Mouse (Mus musculus) testis, adult 2 months (tissue): Measurements from ENCODE around the gene Efnb3. TPM values are rescaled to one million over a fixed set of nuclear protein-coding genes. Genes with fewer than 3 reads are reported as not detected.
"Not testable (repeated sequence)": the region's sequence is repeated elsewhere in the genome, so short reads cannot be mapped to it uniquely, and the experiment has no call there.

ENCODE experiments used
- H3K27ac ChIP-seq: fragments of 200-500 bp; 2 replicates; pipeline ENCODE4 v1.5.1; 2012; ENCODE audit warnings: low read depth, low read length; ENCODE audit not compliant: control insufficient read depth, insufficient read depth
- H3K27me3 ChIP-seq: fragments of 200-500 bp; 2 replicates; pipeline ENCODE4 v1.6.1; 2012; ENCODE audit warnings: mild to moderate bottlenecking, low read length, moderate library complexity; ENCODE audit not compliant: control insufficient read depth, insufficient read depth
- H3K36me3 ChIP-seq: fragments of 200-500 bp; 2 replicates; pipeline ENCODE4 v1.6.1; 2012; ENCODE audit warnings: mild to moderate bottlenecking, low read length; ENCODE audit not compliant: control insufficient read depth, insufficient read depth
- H3K4me1 ChIP-seq: fragments of 200-500 bp; 2 replicates; pipeline ENCODE4 v1.6.1; 2012; ENCODE audit warnings: low read length; ENCODE audit not compliant: control insufficient read depth, insufficient read depth
- H3K4me3 ChIP-seq: fragments of 200-500 bp; 2 replicates; pipeline ENCODE4 v1.5.1; 2012; ENCODE audit warnings: low read depth, mild to moderate bottlenecking, low read length, moderate library complexity, mixed read lengths; ENCODE audit not compliant: control insufficient read depth
- CTCF ChIP-seq: fragments of 200-500 bp; IDR thresholded peaks from 2 replicates; pipeline ENCODE4 v1.5.1; 2012; ENCODE audit warnings: low read depth, mild to moderate bottlenecking, inconsistent platforms, low read length, moderate library complexity; ENCODE audit not compliant: control insufficient read depth, insufficient read depth, insufficient replicate concordance
- POLR2A ChIP-seq: fragments of 200-500 bp; IDR thresholded peaks from 2 replicates; pipeline ENCODE4 v1.6.1; 2012; ENCODE audit warnings: low read depth, mild to moderate bottlenecking, inconsistent platforms, low read length, moderate library complexity; ENCODE audit not compliant: control insufficient read depth
- polyA plus RNA-seq: library from polyadenylated mRNA; depleted of rRNA; stranded (reverse); fragments of >200 nt; gene quantifications from 2 replicates; pipeline ENCODE4 v1.2.3, GENCODE M21; 2012

Efnb3 gene
- polyA plus RNA-seq, 1 experiment, result 3.3 TPM

DNA sequence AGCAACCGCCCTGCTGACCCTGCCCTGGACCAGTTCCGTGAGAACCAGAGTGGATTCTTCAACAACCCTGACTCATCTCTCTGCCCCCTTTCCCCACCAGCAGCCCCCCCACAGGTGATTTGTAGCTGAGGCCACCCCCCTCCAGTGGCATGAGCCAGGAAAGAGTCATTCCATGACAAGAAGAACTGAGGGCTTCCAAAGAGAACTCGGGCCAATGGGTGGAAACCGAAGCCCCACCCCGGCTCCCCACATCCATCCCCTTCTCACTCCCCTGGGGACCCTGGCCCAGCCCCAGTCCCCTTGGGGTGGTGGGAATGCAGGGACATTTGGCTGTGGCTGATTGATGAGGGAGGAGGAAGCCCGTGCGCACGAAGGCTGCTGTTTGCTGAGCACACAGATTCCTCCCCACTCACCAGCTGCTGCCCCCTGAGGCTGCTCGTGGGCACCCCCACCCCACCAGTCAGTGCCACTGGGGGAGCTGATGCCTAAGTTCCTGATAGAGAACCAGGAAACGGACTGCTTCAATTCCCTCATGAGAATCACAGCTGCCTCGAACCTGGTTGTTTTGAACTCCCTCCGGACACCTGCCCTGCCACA, 10.8 kb downstream of the Efnb3 start, which contains the start of gene Dnah2:
TSS of gene Dnah2 (minus strand) at position 51 of the 597 bp plus-strand sequence.
- peaks cover 33% of the 10 kb centered on the region for H3K4me1 ChIP-seq
- H3K36me3 ChIP-seq, result no peaks in the 10 kb centered on the region
- TF ChIP-seq CTCF, result no peak
- no peak for TF ChIP-seq POLR2A
- H3K27ac ChIP-seq, result no peak within 1 kb of the TSS
- no peak within 1 kb of the TSS for H3K4me3 ChIP-seq
- H3K27me3 ChIP-seq, result no peaks in the 10 kb centered on the region

DNA sequence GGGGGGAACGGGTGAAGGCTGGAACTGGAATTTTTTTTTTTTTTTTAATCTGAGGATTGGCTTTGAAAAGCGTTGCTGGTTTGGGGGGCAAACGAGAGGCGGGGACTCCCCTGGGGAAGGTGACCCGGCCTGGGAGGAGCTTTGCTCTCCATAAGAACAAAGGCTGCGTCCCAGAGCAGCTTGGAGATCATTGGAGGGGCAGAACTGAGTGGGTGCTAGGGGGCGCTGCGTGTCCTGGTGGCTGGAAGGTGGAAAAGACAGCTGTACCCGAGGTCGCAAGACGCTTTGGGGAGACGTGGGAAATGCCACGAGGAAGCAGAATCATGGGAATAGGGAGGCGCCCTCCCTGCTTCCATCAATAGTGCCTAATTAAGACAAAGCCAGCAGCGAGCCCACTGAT, 12.9 kb downstream of the Efnb3 start:
- no peak overlapping the region for H3K27ac ChIP-seq
- peaks cover 19% of the 10 kb centered on the region for H3K4me1 ChIP-seq
- H3K27me3 ChIP-seq, result no peaks in the 10 kb centered on the region
- peak overlapping the region; percentile 33 for H3K4me3 ChIP-seq
- peaks cover 1% of the 10 kb centered on the region; the same call in 1 of the 2 replicates for H3K36me3 ChIP-seq
- TF ChIP-seq CTCF (peak; percentile 23; the same call in 1 of the 2 replicates), POLR2A (no peak)

DNA sequence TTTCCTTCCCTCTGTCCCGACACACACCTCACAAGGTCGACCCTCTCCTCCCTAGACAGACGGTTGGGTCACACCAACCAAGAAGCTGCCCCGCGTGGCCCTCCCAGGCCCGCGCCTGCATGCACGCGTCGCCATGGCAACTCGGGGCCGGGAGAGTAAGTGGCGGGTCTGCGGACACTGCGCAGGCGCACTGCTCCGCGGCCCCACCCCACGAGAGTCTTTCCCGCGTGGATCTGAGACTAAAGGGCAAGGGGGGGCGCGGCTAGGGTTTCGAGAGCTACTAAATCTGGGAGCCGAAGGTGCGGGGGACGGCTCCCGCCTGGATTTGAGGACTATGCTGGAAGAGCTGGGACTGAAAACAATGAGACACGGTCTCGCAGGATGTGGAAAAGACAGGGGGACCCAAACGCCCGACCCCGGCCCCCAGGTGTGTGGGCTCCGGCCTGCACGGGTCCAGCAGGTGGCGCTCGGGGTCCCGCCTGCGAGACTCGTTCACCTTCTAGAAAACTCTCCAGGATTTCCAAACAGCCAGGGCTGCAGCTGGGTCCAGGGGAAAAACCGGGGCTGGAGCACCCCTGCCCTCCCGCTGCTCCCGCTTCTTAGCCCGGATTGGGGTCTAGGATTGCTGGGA, 13.5 kb downstream of the Efnb3 start:
- peak overlapping the region; percentile 33 for H3K27ac ChIP-seq
- H3K4me3 ChIP-seq, result peak overlapping the region; percentile 66
- peaks cover 18% of the 10 kb centered on the region for H3K4me1 ChIP-seq
- H3K36me3 ChIP-seq, result peaks cover 1% of the 10 kb centered on the region; the same call in 1 of the 2 replicates
- TF ChIP-seq CTCF (peak; percentile 11; the same call in 1 of the 2 replicates), POLR2A (peak; percentile 72; the same call in 1 of the 2 replicates)
- no peaks in the 10 kb centered on the region for H3K27me3 ChIP-seq

DNA sequence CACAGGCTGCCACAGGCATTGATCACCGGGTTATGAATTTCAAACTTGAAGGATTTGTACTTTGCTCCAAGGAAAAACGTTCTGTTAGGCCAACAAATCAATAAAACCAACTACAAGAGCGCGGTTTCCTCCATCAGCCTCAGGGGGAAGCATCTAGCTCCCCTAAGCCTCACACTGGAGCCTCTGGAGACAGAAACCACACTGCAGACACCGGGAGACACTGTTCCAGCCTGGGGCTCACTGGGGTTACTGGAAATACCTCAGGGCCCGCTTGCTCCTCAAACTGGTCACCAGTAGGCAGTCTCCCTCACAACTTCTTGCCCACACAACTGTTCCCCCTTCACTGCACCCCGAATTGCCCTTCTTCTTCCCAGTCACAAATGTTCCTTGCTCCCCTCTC, 14.0 kb downstream of the Efnb3 start:
- Histone ChIP-seq H3K4me3 (peak overlapping the region; percentile 66), H3K27me3 (no peaks in the 10 kb centered on the region), H3K4me1 (peaks cover 18% of the 10 kb centered on the region), H3K27ac (peak overlapping the region; percentile 33), H3K36me3 (peaks cover 1% of the 10 kb centered on the region; the same call in 1 of the 2 replicates)
- TF ChIP-seq CTCF (no peak), POLR2A (no peak)

DNA sequence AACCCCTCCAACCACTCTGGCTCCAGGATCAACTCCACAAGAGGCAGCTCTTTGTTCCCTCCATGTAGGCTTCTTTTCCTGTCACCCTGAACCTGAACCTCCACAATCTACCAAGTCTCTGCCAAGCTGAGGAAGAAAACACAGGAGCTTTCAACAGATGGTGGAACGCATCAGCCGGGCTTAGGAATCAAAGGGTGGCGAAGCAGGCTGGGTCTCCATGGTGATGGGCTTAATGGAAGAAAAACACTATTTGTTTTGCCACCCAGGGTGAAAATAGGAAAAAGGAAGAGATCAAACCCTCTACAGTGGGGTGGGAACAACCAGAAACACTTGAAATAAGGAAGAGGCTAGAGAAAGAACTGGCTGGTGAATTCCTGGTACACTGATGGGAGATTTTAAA, 16.4 kb downstream of the Efnb3 start:
- TF ChIP-seq POLR2A, result no peak
- no peak for TF ChIP-seq CTCF
- Histone ChIP-seq H3K4me3 (peak overlapping the region; percentile 54), H3K4me1 (peaks cover 14% of the 10 kb centered on the region), H3K27me3 (no peaks in the 10 kb centered on the region), H3K27ac (peak overlapping the region; percentile 44; the same call in 1 of the 2 replicates), H3K36me3 (peaks cover 1% of the 10 kb centered on the region; the same call in 1 of the 2 replicates)

DNA sequence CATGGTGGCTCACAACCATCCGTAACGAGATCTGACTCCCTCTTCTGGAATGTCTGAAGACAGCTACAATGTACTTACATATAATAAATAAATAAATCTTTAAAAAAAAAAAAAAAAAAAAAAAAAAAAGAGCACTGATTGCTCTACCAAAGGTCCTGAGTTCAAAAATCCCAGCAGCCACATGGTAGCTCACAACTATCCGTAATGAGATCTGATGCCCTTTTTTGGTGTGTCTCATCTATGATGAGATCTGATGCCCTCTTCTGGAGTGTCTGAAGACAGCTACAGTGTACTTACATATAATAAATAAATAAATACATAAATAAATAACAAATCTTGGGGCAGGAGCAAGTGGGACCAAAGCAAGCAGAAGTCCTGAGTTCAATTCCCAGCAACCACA, 18.3 kb downstream of the Efnb3 start:
- not testable (repeated sequence) for H3K27ac ChIP-seq, H3K36me3 ChIP-seq, H3K4me3 ChIP-seq, H3K4me1 ChIP-seq, H3K27me3 ChIP-seq

DNA sequence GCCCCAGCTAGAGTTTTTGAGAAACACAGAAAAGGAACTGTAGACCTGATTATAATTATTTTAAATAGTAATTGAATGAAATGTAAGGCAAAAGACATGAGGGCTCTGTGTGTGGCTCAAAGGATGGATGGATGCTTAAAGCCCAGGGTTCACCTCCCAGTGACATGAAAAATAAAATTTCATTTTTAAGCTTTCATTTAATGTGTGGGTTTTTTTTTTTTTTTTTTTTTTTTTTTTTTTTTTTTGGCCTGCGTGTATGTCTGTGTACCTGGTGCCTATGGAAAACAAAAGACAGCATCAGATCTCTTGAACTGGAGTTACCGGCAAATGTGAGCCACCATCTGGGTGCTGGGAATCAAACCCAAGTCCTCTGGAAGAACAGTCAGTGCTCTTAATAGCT, 19.3 kb downstream of the Efnb3 start:
- Histone ChIP-seq H3K4me3 (no peak overlapping the region), H3K4me1 (peaks cover under 1% of the 10 kb centered on the region), H3K36me3 (peaks cover 1% of the 10 kb centered on the region; the same call in 1 of the 2 replicates), H3K27ac (no peak overlapping the region), H3K27me3 (no peaks in the 10 kb centered on the region)
- TF ChIP-seq CTCF (no peak), POLR2A (no peak)
